Mouse (Mus musculus): ENCODE data around the gene Kndc1. TPM values are rescaled to one million over a fixed set of nuclear protein-coding genes. Genes with fewer than 3 reads are reported as not detected.

Kndc1 gene
- polyA plus RNA-seq, 1 experiment from 2014 or later: 0.55 TPM

DNA sequence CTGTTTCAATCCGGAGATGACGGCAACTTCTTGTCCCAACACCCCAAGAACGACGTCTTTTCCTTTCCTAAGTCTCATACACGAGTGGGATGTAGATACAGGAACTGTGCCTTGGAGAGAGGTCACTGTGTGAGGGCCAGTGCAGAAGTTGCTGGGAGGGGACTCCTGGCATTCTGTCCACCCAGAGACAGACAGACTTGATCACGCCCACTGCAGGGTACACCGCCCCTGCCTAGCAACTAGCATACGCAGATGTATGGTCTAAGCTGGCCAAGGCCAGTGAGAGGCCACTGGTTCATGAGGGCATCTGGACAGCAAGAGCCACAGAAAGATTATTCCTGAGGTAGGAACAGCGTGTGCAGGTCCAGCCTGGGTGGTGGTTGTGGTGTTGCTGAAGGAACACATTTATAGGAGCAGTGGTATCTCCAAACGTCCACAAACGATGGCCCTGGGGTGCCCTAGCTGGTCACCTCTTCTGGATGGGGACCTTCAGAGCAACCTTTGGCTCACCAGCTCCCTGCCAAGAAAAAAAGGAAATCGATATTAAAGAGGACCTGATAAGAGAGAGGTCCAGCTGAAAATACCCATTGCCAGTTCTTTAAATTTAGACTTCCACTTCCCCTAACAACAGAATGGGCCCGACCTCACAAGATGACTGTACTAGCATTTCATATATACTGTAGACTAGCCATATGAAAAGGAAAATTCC is 84.7 kb downstream of the Kndc1 start:
- Histone ChIP-seq H3K36me3 (ENCODE audit: control insufficient read depth, insufficient read depth, low read length) (no peaks in the 10 kb centered on the region), H3K4me2 (peak overlapping the region; percentile 92), H3K4me1 (ENCODE audit: control insufficient read depth, insufficient read depth, low read length) (peaks cover 7% of the 10 kb centered on the region), H3K27me3 (ENCODE audit: control insufficient read depth, insufficient read depth, low read length) (peaks cover 2% of the 10 kb centered on the region), H3K27ac (ENCODE audit: low read depth, low read length) (no peak overlapping the region), H3K9ac (ENCODE audit: low read length) (peak overlapping the region; percentile 20), H3K9me3 (ENCODE audit: control insufficient read depth, low read length) (no peaks in the 10 kb centered on the region), H3K4me3 (ENCODE audit: low read depth, low read length) (peak overlapping the region; percentile 61)
- ATAC-seq (ENCODE audit: low FRiP score): peak; percentile 67; the same call in 1 of the 2 replicates
- DNase-seq (ENCODE audit: low spot score, missing footprints): peak; percentile 64
- 45% methylated on average over 13 of the region's 13 CpGs for WGBS

DNA sequence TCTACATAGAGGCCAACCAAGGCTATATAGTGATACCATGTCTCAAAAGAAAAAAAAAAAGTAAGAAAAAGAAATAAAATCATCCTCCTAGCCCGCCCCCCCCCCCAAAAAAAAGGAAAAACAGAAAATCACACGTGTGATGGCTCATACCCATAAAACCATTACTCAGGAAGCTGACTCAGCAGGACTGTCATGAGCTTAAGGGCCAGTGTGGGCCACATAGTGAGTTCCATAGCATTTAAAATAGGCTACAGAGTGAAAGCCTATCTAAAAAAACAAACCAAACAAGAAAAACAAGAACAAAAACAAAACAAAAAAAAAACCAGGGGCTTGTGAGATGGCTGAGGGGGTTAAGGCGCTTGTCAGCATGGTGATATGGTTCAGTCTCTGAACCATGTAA is 86.3 kb downstream of the Kndc1 start:
- no peaks in the 10 kb centered on the region for H3K36me3 ChIP-seq (ENCODE audit: control insufficient read depth, insufficient read depth, low read length)
- H3K4me1 ChIP-seq (ENCODE audit: control insufficient read depth, insufficient read depth, low read length): peaks cover 7% of the 10 kb centered on the region
- H3K27me3 ChIP-seq (ENCODE audit: control insufficient read depth, insufficient read depth, low read length): peaks cover 2% of the 10 kb centered on the region
- H3K9me3 ChIP-seq (ENCODE audit: control insufficient read depth, low read length): no peaks in the 10 kb centered on the region
- no peak for DNase-seq (ENCODE audit: low spot score, missing footprints)
- H3K4me3 ChIP-seq (ENCODE audit: low read depth, low read length): no peak overlapping the region
- no peak overlapping the region for H3K27ac ChIP-seq (ENCODE audit: low read depth, low read length)
- 57% methylated on average over 3 of the region's 3 CpGs for WGBS
- no peak overlapping the region for H3K9ac ChIP-seq (ENCODE audit: low read length)
- ATAC-seq (ENCODE audit: low FRiP score): no peak
- no peak overlapping the region for H3K4me2 ChIP-seq

DNA sequence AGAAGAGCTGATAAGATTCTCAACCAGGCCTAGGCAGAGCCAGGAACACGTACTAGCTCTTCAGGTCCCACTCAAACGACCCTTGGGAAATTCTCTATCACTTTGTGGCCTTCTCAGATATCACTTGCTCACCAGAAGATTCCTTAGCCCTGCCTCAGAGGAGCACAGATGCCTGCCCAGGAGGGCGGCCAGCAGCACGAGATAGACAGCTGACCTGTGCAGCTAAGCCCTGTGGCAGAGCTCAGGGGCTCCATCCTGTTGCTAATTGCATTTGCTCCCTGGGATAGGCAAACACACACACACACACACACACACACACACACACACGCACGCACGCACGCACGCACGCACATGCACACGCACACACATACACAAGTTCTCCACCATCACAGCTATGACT is 87.6 kb downstream of the Kndc1 start:
- no peak overlapping the region for H3K4me2 ChIP-seq
- no peak overlapping the region for H3K4me3 ChIP-seq (ENCODE audit: low read depth, low read length)
- DNase-seq (ENCODE audit: low spot score, missing footprints) (no peak), ATAC-seq (ENCODE audit: low FRiP score) (no peak)
- H3K9me3 ChIP-seq (ENCODE audit: control insufficient read depth, low read length): no peaks in the 10 kb centered on the region
- no peaks in the 10 kb centered on the region for H3K36me3 ChIP-seq (ENCODE audit: control insufficient read depth, insufficient read depth, low read length)
- H3K27ac ChIP-seq (ENCODE audit: low read depth, low read length): no peak overlapping the region
- WGBS: 88% methylated on average over 11 of the region's 11 CpGs
- no peak overlapping the region for H3K9ac ChIP-seq (ENCODE audit: low read length)
- H3K4me1 ChIP-seq (ENCODE audit: control insufficient read depth, insufficient read depth, low read length): peaks cover 7% of the 10 kb centered on the region
- H3K27me3 ChIP-seq (ENCODE audit: control insufficient read depth, insufficient read depth, low read length): peaks cover 2% of the 10 kb centered on the region

DNA sequence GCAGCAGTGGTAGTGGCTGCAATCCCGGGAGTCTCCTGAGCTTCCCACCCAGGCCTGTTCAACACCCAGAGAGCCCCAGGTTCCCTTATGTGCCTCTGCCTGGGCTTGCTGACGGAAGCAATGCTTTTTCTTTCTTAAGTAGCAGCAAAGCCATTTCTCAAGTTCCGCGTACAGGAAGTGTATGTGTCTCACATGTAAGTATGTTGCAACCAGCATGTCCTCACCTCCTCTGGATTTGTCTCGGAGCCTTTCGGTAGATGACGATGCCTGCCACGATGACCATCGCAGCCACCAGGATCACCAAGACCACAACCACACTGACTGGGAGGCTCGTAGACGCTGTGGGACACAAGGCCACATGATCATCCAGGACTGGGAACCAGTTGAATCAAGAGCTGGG is 90.0 kb downstream of the Kndc1 start:
- Histone ChIP-seq H3K4me3 (ENCODE audit: low read depth, low read length) (no peak overlapping the region), H3K4me1 (ENCODE audit: control insufficient read depth, insufficient read depth, low read length) (no peaks in the 10 kb centered on the region), H3K9me3 (ENCODE audit: control insufficient read depth, low read length) (no peaks in the 10 kb centered on the region), H3K36me3 (ENCODE audit: control insufficient read depth, insufficient read depth, low read length) (no peaks in the 10 kb centered on the region), H3K27me3 (ENCODE audit: control insufficient read depth, insufficient read depth, low read length) (peaks cover 2% of the 10 kb centered on the region; the same call in 1 of the 2 replicates), H3K27ac (ENCODE audit: low read depth, low read length) (no peak overlapping the region), H3K9ac (ENCODE audit: low read length) (no peak overlapping the region), H3K4me2 (no peak overlapping the region)
- WGBS: 90% methylated on average over 11 of the region's 11 CpGs
- DNase-seq (ENCODE audit: low spot score, missing footprints) (peak; percentile 19), ATAC-seq (ENCODE audit: low FRiP score) (no peak)

GRCm38 (mm10) chr7:139988272-139988671 is 93.8 kb downstream of the Kndc1 start:
- ATAC-seq (ENCODE audit: low FRiP score) (no peak), DNase-seq (ENCODE audit: low spot score, missing footprints) (no peak)
- 87% methylated on average over 9 of the region's 9 CpGs for WGBS
- Histone ChIP-seq H3K27me3 (ENCODE audit: control insufficient read depth, insufficient read depth, low read length) (no peaks in the 10 kb centered on the region), H3K4me2 (no peak overlapping the region), H3K4me3 (ENCODE audit: low read depth, low read length) (no peak overlapping the region), H3K9ac (ENCODE audit: low read length) (no peak overlapping the region), H3K9me3 (ENCODE audit: control insufficient read depth, low read length) (no peaks in the 10 kb centered on the region), H3K36me3 (ENCODE audit: control insufficient read depth, insufficient read depth, low read length) (no peaks in the 10 kb centered on the region), H3K27ac (ENCODE audit: low read depth, low read length) (no peak overlapping the region), H3K4me1 (ENCODE audit: control insufficient read depth, insufficient read depth, low read length) (no peaks in the 10 kb centered on the region)

DNA sequence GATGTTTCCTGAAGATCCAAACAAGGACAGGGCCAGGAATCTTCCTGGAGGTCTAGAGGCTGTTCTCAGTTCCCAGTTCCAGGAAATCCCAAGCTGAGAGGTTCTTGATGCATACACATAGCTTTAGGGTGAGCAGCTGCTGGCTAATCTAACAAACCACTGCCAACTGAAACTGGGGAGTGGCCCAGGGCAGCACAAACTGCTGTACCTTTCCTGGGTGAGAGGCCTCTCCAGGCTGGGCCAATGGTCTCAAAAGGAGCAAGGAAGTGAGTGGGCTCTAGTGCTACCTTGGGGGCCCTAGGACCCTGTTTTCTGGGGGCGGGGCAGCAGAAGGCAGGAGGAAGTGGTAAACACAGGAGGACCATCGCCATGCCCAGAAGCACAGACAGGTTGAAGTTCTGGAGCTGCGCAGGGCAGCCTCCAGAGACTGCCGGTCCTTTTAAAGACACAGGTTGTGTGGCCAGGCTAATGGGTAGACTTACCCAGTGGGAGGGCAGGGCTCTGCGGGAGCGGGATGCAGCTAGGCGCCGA is 96.4 kb downstream of the Kndc1 start:
- H3K36me3 ChIP-seq (ENCODE audit: control insufficient read depth, insufficient read depth, low read length): peaks cover 4% of the 10 kb centered on the region; the same call in 1 of the 2 replicates
- H3K9me3 ChIP-seq (ENCODE audit: control insufficient read depth, low read length): no peaks in the 10 kb centered on the region
- DNase-seq (ENCODE audit: low spot score, missing footprints) (peak; percentile 33), ATAC-seq (ENCODE audit: low FRiP score) (no peak)
- H3K9ac ChIP-seq (ENCODE audit: low read length): no peak overlapping the region
- H3K4me2 ChIP-seq: no peak overlapping the region
- no peak overlapping the region for H3K27ac ChIP-seq (ENCODE audit: low read depth, low read length)
- H3K4me3 ChIP-seq (ENCODE audit: low read depth, low read length): no peak overlapping the region
- 71% methylated on average over 8 of the region's 8 CpGs for WGBS
- no peaks in the 10 kb centered on the region for H3K4me1 ChIP-seq (ENCODE audit: control insufficient read depth, insufficient read depth, low read length)
- no peaks in the 10 kb centered on the region for H3K27me3 ChIP-seq (ENCODE audit: control insufficient read depth, insufficient read depth, low read length)

MicroRNAs within 50 kb of the gene (microRNA counts, 519-probe panel; counts per million panel counts)
- microRNA mmu-miR-202-3p: not detected
- microRNA mmu-miR-202-5p: not detected

Small RNA genes within 50 kb of the gene (microRNA-seq; reads per million reads assigned to microRNA genes)
- gene Mir202 (not detected), gene Mir7062 (not detected), gene mmu-mir-7686 (not detected)

Other genes starting within 250 kb of the Kndc1 start
- 0.32 and 0.37 TPM in 2 replicates for gene Cfap46, start 210.9 kb upstream of the Kndc1 start, polyA plus RNA-seq (2014; fragmentation: Nextera tagmentation; extraction: Ambion mirVana)
- gene Adgra1, start 60.5 kb upstream of the Kndc1 start, polyA plus RNA-seq (2014; fragmentation: Nextera tagmentation; extraction: Ambion mirVana): 11.3 and 15.5 TPM in 2 replicates
- gene Utf1, start 49.1 kb downstream of the Kndc1 start, polyA plus RNA-seq (2014; fragmentation: Nextera tagmentation; extraction: Ambion mirVana): not detected in 2 replicates
- 0.34 and 1.2 TPM in 2 replicates for gene 6430531B16Rik, start 84.1 kb downstream of the Kndc1 start, polyA plus RNA-seq (2014; fragmentation: Nextera tagmentation; extraction: Ambion mirVana)
- gene Adam8, start 97.9 kb downstream of the Kndc1 start, polyA plus RNA-seq (2014; fragmentation: Nextera tagmentation; extraction: Ambion mirVana): 1.8 TPM in 2 replicates
- 36.3 and 43.1 TPM in 2 replicates for gene Zfp511, start 141.7 kb downstream of the Kndc1 start, polyA plus RNA-seq (2014; fragmentation: Nextera tagmentation; extraction: Ambion mirVana)
- 58.9 and 62.6 TPM in 2 replicates for gene Tubgcp2, start 142.0 kb downstream of the Kndc1 start, polyA plus RNA-seq (2014; fragmentation: Nextera tagmentation; extraction: Ambion mirVana)
- 6.1 and 8.0 TPM in 2 replicates for gene Msx3, start 154.4 kb downstream of the Kndc1 start, polyA plus RNA-seq (2014; fragmentation: Nextera tagmentation; extraction: Ambion mirVana)
- gene Caly, start 187.9 kb downstream of the Kndc1 start, polyA plus RNA-seq (2014; fragmentation: Nextera tagmentation; extraction: Ambion mirVana): 7.6 and 8.8 TPM in 2 replicates
- not detected in 2 replicates for gene Prap1, start 198.7 kb downstream of the Kndc1 start, polyA plus RNA-seq (2014; fragmentation: Nextera tagmentation; extraction: Ambion mirVana)
- 13.5 and 13.8 TPM in 2 replicates for gene Fuom, start 207.7 kb downstream of the Kndc1 start, polyA plus RNA-seq (2014; fragmentation: Nextera tagmentation; extraction: Ambion mirVana)
- gene Paox, start 221.1 kb downstream of the Kndc1 start, polyA plus RNA-seq (2014; fragmentation: Nextera tagmentation; extraction: Ambion mirVana): 12.1 and 14.7 TPM in 2 replicates
- 163 and 178 TPM in 2 replicates for gene Echs1, start 221.8 kb downstream of the Kndc1 start, polyA plus RNA-seq (2014; fragmentation: Nextera tagmentation; extraction: Ambion mirVana)
- 21.4 and 31.2 TPM in 2 replicates for gene Mtg1, start 242.9 kb downstream of the Kndc1 start, polyA plus RNA-seq (2014; fragmentation: Nextera tagmentation; extraction: Ambion mirVana)